In the genomic region with DNA sequence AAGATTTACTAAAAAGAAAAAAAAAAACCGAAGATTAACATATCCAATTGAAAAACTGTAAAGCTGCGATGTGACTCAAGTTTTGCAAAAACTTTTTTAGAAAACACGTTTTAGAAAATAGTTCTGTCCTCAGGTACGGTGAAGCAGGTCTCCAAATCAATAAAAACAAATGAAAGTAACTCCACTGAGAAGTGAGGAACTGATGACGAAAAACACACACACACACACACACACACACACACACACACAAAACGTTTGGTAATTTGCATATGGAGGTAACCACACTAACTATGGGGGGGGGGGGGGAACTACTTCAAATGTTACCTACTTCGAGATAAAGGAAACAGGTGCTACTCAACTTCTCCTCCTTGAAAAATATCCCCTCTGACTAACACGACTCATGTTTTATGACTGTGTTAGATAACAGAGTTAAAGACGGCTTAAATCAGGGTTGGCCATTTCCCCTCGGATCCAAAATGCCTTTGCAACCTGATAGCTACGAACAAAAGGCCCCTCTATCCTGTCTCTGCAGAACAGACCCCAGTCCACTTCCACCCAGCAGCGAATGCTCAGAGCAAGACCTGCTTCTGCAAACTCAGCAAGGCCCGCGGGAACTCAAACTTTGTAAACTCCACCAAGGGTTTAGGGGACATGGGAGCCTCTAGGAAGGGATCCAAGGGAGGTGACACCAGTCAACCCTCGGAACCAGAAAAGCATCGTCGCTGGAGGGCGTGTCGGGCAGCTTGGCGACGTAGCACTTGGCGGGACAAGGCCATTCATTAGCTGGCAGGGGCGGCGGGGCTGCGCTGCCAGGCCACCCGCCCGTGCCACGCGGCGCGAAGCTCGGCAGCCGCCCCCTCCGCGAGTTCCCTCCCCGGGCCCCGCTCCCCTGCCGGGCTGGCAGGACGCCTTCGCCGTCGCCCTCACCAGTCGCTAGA, we compare ENCODE assay signal across 8 mouse cellular contexts. TPM values are rescaled to one million over a fixed set of nuclear protein-coding genes. Genes with fewer than 3 reads are reported as not detected.
DNase-seq lines count a peak whose midpoint lies in the region; ATAC-seq lines count a peak whose summit lies in the region.

No protein-coding gene starts in this region.

- no peaks in the 10 kb centered on the region for H3K9me3 ChIP-seq in hindbrain, embryonic 13.5 days
- H3K9me3 ChIP-seq in megakaryocyte, embryonic 14.5 days, result no peaks in the 10 kb centered on the region

- ATAC-seq in frontal cortex, adult (ENCODE audit: low TSS enrichment), result peak; percentile 72
- peak; percentile 86 for ATAC-seq in hindbrain, embryonic 13.5 days (ENCODE audit: low FRiP score)

- H3K4me2 ChIP-seq in hindbrain, embryonic 13.5 days, result peak overlapping the region; percentile 64

- peak overlapping the region; percentile 98 for H3K27ac ChIP-seq in hindbrain, embryonic 13.5 days

- peaks cover 3% of the 10 kb centered on the region for H3K36me3 ChIP-seq in hindbrain, embryonic 13.5 days
- peaks cover 4% of the 10 kb centered on the region for H3K36me3 ChIP-seq in megakaryocyte, embryonic 14.5 days (replicated peaks; ENCODE audit: low read length)

- peak overlapping the region; percentile 93 for H3K9ac ChIP-seq in hindbrain, embryonic 13.5 days

- peak; percentile 85 for DNase-seq in R1 (ENCODE audit: low read depth, low spot score)
- DNase-seq in cerebellum, adult 8-10 months, result peak; percentile 77
- DNase-seq in left cerebral cortex, adult 8-10 months (ENCODE audit: low spot score in 2 of 2), result peak; percentile 62 to 66
- peak; percentile 78 to 81 for DNase-seq in right cerebral cortex, postnatal 10 days (ENCODE audit: low spot score in 2 of 2)
- DNase-seq in urinary bladder, postnatal 36 days (ENCODE audit: low spot score in 2 of 2), result peak; percentile 61 to 76

- peak overlapping the region; percentile 83 for H3K4me3 ChIP-seq in hindbrain, embryonic 13.5 days
- peak overlapping the region; percentile 99 for H3K4me3 ChIP-seq in megakaryocyte, embryonic 14.5 days (replicated peaks)

- H3K27me3 ChIP-seq in hindbrain, embryonic 13.5 days, result no peaks in the 10 kb centered on the region
- H3K27me3 ChIP-seq in megakaryocyte, embryonic 14.5 days (replicated peaks), result no peaks in the 10 kb centered on the region

- H3K4me1 ChIP-seq in hindbrain, embryonic 13.5 days (replicated peaks), result peaks cover 19% of the 10 kb centered on the region
- peaks cover 27% of the 10 kb centered on the region for H3K4me1 ChIP-seq in megakaryocyte, embryonic 14.5 days

- 2% methylated on average over 43 of the region's 43 CpGs for WGBS in hindbrain, embryonic 13.5 days

RNA-seq across cellular contexts. Expression of a gene that starts 0.7 kb away (rescaled TPM):
- polyA plus RNA-seq in hindbrain, embryonic 13.5 days (2015; fragmentation: Nextera tagmentation; extraction: Ambion mirVana), result 30.1 and 32.8 TPM in 2 replicates
- total RNA-seq in left cerebral cortex, adult 8-10 months (2022), result 10 to 100 TPM; 22.1 to 27.3 (median 25.9) TPM
- polyA plus RNA-seq in megakaryocyte, embryonic 14.5 days (2012; ENCODE audit: insufficient read depth, low replicate concordance), result 0.77 and 1.7 TPM in 2 replicates

Comparison
In these comparisons a context has a peak if more than half of its experiments do, and no peak if none do; other contexts are left out.
1. Peak in every context shown above with its lines: DNase-seq, ATAC-seq, H3K4me3 ChIP-seq and H3K27ac ChIP-seq.
2. RNA of a gene that starts 0.7 kb away (polyA plus RNA-seq): 30.1 to 32.8 TPM in hindbrain, embryonic 13.5 days; 0.77 to 1.7 TPM in megakaryocyte, embryonic 14.5 days; every median in the first group is over 10 times any median in the second.